Mouse (Mus musculus) left cerebral cortex, adult 8-10 months (tissue): ENCODE measurements around the gene Gpr6. TPM values are rescaled to one million over a fixed set of nuclear protein-coding genes. Genes with fewer than 3 reads are reported as not detected.

Source experiments
- total RNA-seq, 4 experiments: library from RNA; stranded (reverse); gene quantifications; 2 replicates each; pipeline ENCODE4 v1.2.4; 2022

Gene Gpr6
- total RNA-seq, 4 experiments from 2014 or later, result 21.5 to 26.4 (median 23.6) TPM

Other genes with a start within 250 kb of the Gpr6 start
- gene Cdc40, start 189.0 kb downstream of the Gpr6 start, total RNA-seq, result 10 to 100 TPM; 39.4 to 42.8 (median 40.9) TPM
- gene Wasf1, start 188.8 kb downstream of the Gpr6 start, total RNA-seq, result 100 to 1,000 TPM; 218 to 240 (median 222) TPM
- gene Fig4, start 231.0 kb upstream of the Gpr6 start, total RNA-seq, result 10 to 100 TPM; 28.3 to 31.4 (median 30.0) TPM
- under 1 TPM; 0.07 to 0.28 (median 0.10) TPM for gene Ak9, start 231.7 kb upstream of the Gpr6 start, total RNA-seq